Mouse (Mus musculus) heart, postnatal 14 days (tissue): ENCODE measurements around the gene Cnga2. TPM values are rescaled to one million over a fixed set of nuclear protein-coding genes. Genes with fewer than 3 reads are reported as not detected.

Source experiments
- DNase-seq, 2 experiments: peaks; one replicate each; pipeline ENCODE4 v3.0.0; 2021 to 2022
- intact Hi-C: fragments of 180-260 bp; cut with DNase I; formaldehyde crosslinking; loops from one replicate; pipeline ENCODE4 v1.15.1; 2025
- total RNA-seq, 2 experiments: library from RNA; stranded (reverse); gene quantifications; 2 replicates each; pipeline ENCODE4 v1.2.3; 2021

The Cnga2 gene
- total RNA-seq, 2 experiments from 2014 or later: 0.12 to 0.56 TPM

GRCm38 (mm10) chrX:72023542-72023941, 31.9 kb downstream of the Cnga2 start:
- intact Hi-C loops: no loop called here
- DNase-seq: no peak

GRCm38 (mm10) chrX:72044056-72044455, 52.4 kb downstream of the Cnga2 start:
- peak; percentile 25 to 41 for DNase-seq
- intact Hi-C loops: no loop called here

- DNase-seq: no peak
- intact Hi-C loops: no loop called here
These were observed 56.3 kb downstream of the Cnga2 start for GRCm38 (mm10) chrX:72047918-72048317.

Other genes starting within 250 kb of the Cnga2 start
- gene Vma21, start 175.9 kb upstream of the Cnga2 start, total RNA-seq: 10 to 100 TPM; 15.1 to 20.4 TPM
- not detected for gene Gm1141, start 70.8 kb upstream of the Cnga2 start, total RNA-seq
- 10 to 100 TPM; 17.3 to 21.6 TPM for gene Prrg3, start 29.2 kb upstream of the Cnga2 start, total RNA-seq
- gene Fate1, start 18.9 kb upstream of the Cnga2 start, total RNA-seq: not detected
- gene Magea4, start 230.2 kb downstream of the Cnga2 start, total RNA-seq: not detected